Mouse (Mus musculus) splenic B cell, adult 2 months (primary cell): ENCODE measurements around the gene Ell.

Source experiments
- DNase-seq: peaks from one replicate; pipeline ENCODE4 v3.0.0-alpha.2; 2011; ENCODE audit warnings: low read depth, low spot score
- H3K27me3 ChIP-seq: 2 replicates; pipeline ENCODE4 v1.6.1; 2012; ENCODE audit warnings: mild to moderate bottlenecking, low read length, moderate library complexity, mixed read lengths; ENCODE audit not compliant: control insufficient read depth, poor library complexity, insufficient read depth, severe bottlenecking
- H3K36me3 ChIP-seq: 2 replicates; pipeline ENCODE4 v1.6.1; 2012; ENCODE audit warnings: mild to moderate bottlenecking, low read length, moderate library complexity, mixed read lengths; ENCODE audit not compliant: control insufficient read depth, poor library complexity, insufficient read depth, severe bottlenecking

Ell gene

GRCm38 (mm10) chr8:70539077-70539813, at the start of gene Ell:
Gene Ell, plus strand, starts transcription at chr8:70539457.
- H3K27me3 ChIP-seq = no peaks in the 10 kb centered on the region
- peak; percentile 99 for DNase-seq
- H3K36me3 ChIP-seq = peaks cover 2% of the 10 kb centered on the region

GRCm38 (mm10) chr8:70489576-70489975, 49.7 kb upstream of the Ell start:
- no peaks in the 10 kb centered on the region for H3K36me3 ChIP-seq
- H3K27me3 ChIP-seq = peaks cover 2% of the 10 kb centered on the region
- no peak for DNase-seq

GRCm38 (mm10) chr8:70490061-70490879, 49.0 kb upstream of the Ell start:
- no peak for DNase-seq
- peaks cover 2% of the 10 kb centered on the region for H3K27me3 ChIP-seq
- H3K36me3 ChIP-seq = no peaks in the 10 kb centered on the region

- Histone ChIP-seq H3K27me3 (peaks cover 2% of the 10 kb centered on the region), H3K36me3 (no peaks in the 10 kb centered on the region)
- no peak for DNase-seq
Observed at GRCm38 (mm10) chr8:70490880-70491495, 48.3 kb upstream of the Ell start.

- Histone ChIP-seq H3K36me3 (no peaks in the 10 kb centered on the region), H3K27me3 (peaks cover 2% of the 10 kb centered on the region)
- DNase-seq = no peak
Observed at GRCm38 (mm10) chr8:70492664-70493640, 46.3 kb upstream of the Ell start, which contains the start of gene Crlf1. Gene Crlf1, plus strand, starts transcription at chr8:70493158.

GRCm38 (mm10) chr8:70493692-70494415, 45.4 kb upstream of the Ell start:
- DNase-seq = no peak
- no peaks in the 10 kb centered on the region for H3K36me3 ChIP-seq

GRCm38 (mm10) chr8:70494416-70494945, 44.8 kb upstream of the Ell start:
- Histone ChIP-seq H3K36me3 (no peaks in the 10 kb centered on the region), H3K27me3 (peaks cover 2% of the 10 kb centered on the region; the same call in 1 of the 2 replicates)
- DNase-seq = peak; percentile 64

More at GRCm38 (mm10) chr8:70493692-70494415, 45.4 kb upstream of the Ell start:
- peaks cover 2% of the 10 kb centered on the region for H3K27me3 ChIP-seq

GRCm38 (mm10) chr8:70495001-70495770, 44.1 kb upstream of the Ell start:
- DNase-seq = no peak
- H3K27me3 ChIP-seq = peaks cover 2% of the 10 kb centered on the region; the same call in 1 of the 2 replicates
- no peaks in the 10 kb centered on the region for H3K36me3 ChIP-seq

GRCm38 (mm10) chr8:70495771-70496062, 43.5 kb upstream of the Ell start:
- H3K27me3 ChIP-seq = peaks cover 2% of the 10 kb centered on the region; the same call in 1 of the 2 replicates
- no peak for DNase-seq
- H3K36me3 ChIP-seq = no peaks in the 10 kb centered on the region

- Histone ChIP-seq H3K27me3 (no peaks in the 10 kb centered on the region), H3K36me3 (no peaks in the 10 kb centered on the region)
- DNase-seq = peak; percentile 82
Observed at GRCm38 (mm10) chr8:70500386-70501301, 38.6 kb upstream of the Ell start.

- H3K36me3 ChIP-seq = no peaks in the 10 kb centered on the region
- no peaks in the 10 kb centered on the region for H3K27me3 ChIP-seq
- no peak for DNase-seq
Observed at GRCm38 (mm10) chr8:70501820-70502529, 37.3 kb upstream of the Ell start.

GRCm38 (mm10) chr8:70502540-70502939, 36.7 kb upstream of the Ell start:
- peaks cover 2% of the 10 kb centered on the region; the same call in 1 of the 2 replicates for H3K36me3 ChIP-seq
- H3K27me3 ChIP-seq = no peaks in the 10 kb centered on the region
- DNase-seq = no peak
